Mouse (Mus musculus) heart, adult 9 months (tissue): ENCODE data around the gene Hoxb1.

Experiments
- DNase-seq, 2 experiments: peaks; one replicate each; pipeline ENCODE4 v3.0.0; 2022; ENCODE audit warnings: low spot score in 2 of 2

Hoxb1 gene

DNA sequence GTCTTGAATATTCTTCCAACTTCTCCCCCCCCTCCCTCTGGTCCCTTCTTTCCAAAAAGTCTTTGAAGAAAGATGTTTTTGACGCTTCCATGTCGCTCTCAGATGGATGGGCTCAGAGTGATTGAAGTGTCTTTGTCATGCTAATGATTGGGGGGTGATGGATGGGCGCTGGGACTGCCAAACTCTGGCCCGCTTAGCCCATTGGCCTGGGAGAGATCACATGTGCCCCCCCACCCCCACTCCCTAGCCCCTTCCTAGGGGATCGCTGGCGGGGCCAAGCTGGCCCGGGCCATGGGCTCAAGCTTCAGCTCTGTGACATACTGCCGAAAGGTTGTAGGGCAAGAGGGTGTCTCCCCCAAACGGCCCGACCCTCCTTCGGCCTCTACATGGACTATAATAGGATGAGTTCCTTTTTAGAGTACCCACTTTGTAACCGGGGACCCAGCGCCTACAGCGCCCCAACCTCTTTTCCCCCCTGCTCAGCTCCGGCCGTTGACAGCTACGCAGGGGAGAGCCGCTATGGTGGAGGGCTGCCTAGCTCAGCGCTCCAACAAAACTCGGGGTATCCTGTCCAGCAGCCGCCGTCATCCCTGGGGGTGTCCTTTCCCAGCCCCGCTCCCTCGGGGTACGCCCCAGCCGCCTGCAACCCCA lies at the start of gene Hoxb1:
Gene Hoxb1, plus strand, starts transcription at position 312 of the 651 bp plus-strand sequence.
- DNase-seq, result no peak

DNA sequence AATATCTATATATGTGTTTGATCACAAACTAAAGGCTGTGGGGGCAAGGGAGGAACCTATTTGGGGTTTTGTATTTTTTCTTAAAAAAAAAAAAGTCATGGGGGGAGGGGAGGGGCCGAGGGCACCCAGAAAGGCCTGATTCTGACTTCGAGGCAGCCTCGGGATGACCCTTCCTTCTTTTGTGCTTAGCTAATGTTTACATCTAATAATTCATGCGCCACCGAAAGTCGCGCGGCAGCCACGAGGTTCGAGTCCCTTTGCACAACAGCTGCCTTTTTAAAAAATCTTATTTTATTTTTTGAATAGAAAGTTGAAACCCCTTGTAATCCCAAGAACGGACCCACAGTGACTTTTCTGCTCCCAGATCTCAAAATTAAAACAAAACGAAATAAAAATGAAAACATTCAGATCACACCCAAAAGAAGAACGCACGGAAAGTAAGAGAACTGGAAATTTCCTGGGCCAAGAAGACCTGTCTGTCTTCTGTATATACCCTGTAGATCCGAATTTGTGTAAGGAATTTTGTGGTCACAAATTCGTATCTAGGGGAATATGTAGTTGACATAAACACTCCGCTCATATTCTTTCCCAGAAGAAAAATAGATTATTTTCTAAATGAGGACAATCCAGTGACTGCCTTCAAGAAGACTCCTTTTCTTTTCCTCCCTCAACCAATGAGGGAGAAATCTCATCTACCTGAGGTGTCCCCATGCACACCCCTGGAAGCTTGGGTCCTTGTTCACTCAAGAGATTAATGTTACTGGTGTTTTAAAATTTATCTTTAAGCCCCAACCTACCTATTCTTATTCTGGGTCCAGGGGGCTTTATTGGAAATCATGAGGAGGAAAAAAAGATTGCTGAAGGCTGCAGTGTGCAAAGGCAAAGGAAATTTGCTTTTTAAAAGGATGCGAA lies 48.6 kb upstream of the Hoxb1 start:
- DNase-seq, result no peak

DNA sequence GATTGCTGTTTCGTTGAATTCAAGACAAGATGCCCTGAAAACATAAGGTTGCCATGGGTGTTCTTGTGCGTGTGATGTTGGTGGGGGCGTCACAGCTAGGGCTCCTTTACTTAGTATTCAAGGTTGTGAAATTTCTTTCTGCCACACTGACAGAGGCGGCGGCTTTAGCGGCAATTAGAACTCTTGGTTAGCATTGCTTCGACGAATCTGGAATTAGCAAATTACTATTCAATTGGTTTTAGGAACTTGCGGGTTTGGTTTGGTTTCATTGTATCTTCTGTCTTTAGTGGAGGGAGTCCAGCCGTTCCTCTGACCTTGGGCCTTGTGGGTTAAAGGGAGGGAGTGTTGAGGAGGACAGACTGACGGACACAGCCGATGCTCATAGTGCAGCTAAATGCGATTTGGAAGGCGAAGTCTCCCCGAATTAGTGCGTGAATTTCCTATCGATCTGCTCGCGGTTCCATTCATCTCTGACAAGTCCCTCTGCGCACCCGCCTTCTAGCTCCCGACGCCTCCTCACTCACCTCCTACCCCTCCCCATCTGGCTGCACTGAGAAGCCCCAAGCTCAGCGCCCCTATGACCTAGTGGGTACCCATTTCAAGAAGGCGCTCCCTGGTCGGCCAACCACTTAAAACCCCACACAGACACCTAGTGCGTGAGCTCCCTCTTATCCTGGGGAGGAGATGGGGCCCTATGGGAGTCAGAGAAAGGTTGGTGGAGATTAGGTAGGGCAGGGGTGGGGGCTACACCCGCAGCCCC lies 47.8 kb upstream of the Hoxb1 start, which contains the start of gene Hoxb4:
Gene Hoxb4, plus strand, starts transcription at position 660 of the 760 bp plus-strand sequence.
- no peak for DNase-seq

- DNase-seq, result peak; percentile 56 to 80
Observed at GRCm38 (mm10) chr11:96318368-96319070, 47.0 kb upstream of the Hoxb1 start.

GRCm38 (mm10) chr11:96319071-96319902 lies 46.3 kb upstream of the Hoxb1 start:
- DNase-seq, result no peak

DNA sequence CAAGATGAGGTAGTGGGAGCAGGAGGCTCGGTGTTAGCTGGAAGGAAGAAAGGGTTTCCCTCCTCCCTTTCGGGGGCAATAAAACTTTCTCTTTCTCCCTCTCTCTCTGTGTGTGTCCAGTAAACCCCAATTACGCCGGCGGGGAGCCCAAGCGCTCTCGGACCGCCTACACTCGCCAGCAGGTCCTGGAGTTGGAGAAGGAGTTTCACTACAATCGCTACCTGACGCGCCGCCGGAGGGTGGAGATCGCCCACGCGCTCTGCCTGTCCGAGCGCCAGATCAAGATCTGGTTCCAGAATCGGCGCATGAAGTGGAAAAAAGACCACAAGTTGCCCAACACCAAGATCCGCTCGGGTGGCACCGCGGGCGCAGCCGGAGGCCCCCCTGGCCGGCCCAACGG lies 45.6 kb upstream of the Hoxb1 start:
- DNase-seq, result no peak

DNA sequence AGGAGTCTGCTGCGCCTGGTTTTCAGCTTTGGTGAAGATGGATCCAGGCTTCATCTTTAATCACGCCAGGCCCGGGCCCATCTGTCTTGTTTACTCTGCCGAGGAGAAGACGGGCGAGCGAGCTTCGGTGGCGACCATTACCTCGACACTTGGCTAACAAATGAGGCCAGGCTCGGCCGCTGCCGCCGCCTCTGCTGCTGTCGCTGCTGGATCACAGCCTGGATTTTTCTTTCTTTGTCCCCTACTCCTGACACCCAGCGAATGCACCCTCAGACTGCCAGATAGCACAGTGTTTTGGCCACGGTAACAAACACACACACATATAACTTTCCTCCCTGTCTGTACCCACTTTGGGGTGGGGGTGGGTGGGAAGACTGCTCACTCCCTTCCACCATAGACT lies 44.9 kb upstream of the Hoxb1 start:
- no peak for DNase-seq

GRCm38 (mm10) chr11:96321846-96322245 lies 43.7 kb upstream of the Hoxb1 start:
- no peak for DNase-seq

DNA sequence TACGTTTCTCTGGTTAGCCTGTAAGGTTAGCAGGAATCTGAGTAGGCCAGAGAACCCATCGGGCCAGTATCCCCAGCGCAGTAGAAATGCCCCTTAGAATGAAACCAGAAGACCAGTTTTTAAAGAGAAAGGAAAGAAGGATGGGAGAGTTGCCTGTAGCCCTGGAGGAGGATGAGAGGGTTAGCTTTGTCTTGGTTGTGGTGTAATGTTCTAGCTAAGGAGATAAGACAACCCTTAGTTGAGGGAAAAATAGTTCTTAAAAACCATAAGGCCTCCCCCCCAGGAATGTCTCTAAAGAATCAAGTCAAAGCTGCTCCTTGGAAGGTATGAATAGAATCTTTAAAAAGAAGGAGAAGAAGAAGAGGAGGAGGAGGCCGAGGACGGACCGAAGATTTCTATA lies 42.8 kb upstream of the Hoxb1 start:
- no peak for DNase-seq

- no peak for DNase-seq
Observed at GRCm38 (mm10) chr11:96323154-96323553, 42.4 kb upstream of the Hoxb1 start, which contains the start of gene Hoxb3. Gene Hoxb3, plus strand, starts transcription at chr11:96323326.

DNA sequence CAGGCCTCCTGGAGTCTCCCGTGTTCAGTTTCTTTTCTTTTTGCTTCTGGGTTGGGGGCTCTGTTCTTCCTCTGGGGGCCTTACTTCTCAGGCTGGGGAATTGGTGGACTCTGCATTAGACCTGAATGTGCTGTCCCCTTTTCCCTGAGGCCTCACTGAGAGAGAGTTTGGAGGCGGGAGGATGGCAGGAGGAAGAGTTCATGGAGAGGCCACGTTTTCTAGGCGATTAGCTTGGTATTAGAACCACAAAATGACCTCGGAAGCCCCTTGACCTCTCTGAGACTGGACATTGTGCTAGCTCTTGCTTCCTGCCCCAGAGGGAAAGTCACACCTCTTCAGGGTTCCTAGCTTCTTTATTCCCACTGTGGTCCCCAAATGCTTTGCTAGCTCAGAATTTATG lies 41.4 kb upstream of the Hoxb1 start:
- no peak for DNase-seq

GRCm38 (mm10) chr11:96324965-96325364 lies 40.6 kb upstream of the Hoxb1 start:
- no peak for DNase-seq

DNA sequence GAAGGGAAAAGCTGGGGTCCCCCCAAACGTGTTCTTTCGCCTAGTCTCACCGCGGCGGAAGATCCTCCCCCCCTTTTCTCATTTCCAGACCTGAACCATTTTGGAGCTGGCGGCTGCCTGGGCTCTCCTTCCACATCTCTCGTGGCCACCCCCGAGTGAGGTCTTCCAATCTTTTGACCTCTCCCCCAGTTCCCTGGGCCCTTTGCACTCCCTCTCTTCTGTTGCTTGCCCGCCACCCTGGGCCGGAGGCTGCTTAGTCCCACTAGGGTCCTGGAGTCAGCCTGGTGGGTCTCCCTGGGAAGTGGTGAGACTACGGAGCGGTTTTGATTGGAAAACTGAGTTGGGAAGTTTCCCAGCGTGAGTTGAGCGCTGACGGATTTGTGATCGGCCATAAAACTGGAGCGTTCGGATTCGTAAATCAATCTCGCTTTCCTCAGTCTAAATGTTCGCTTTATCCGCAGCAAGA lies 39.8 kb upstream of the Hoxb1 start:
- no peak for DNase-seq

DNA sequence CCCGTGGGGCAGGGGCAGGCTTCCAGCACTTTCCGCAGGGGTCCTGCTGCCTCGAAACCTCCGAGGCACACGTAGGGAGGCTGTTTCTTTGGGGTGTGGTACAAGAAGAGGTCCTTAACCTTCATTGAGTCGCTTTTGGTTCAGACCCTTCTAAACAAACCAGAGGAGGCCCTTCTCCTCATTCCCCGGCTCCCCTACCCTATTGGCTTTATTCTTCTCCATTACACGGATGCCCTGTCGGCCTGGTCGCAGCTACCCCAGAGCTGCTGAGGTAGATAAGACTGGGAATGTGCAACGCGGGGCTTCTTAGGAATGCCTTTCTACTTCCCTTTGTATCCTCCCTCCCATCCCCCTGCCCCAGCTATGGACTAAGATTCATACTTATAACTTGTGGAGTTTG lies 38.8 kb upstream of the Hoxb1 start:
- DNase-seq, result no peak

DNA sequence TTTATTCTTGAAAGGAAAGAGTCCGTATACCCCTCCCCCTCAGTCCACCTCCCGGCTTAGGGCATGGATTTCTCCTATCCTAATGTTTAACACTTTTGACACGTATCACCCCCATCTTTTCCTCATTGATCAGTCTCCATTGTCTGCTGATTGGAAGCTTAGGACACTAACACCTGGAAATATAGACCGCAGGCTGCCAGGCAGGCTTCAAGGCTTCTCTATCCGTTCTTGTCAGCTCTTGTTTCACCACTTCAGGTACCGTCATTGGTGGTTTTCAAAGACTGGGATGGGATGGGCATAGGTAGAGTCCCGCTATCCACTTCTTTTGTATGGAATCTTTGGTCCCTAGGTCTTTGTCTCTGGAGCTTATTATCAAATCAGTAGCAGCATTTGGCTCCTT lies 38.4 kb upstream of the Hoxb1 start:
- no peak for DNase-seq

GRCm38 (mm10) chr11:96327750-96328149 lies 37.8 kb upstream of the Hoxb1 start:
- DNase-seq, result no peak

- DNase-seq, result no peak
Observed at GRCm38 (mm10) chr11:96328605-96329004, 36.9 kb upstream of the Hoxb1 start.

GRCm38 (mm10) chr11:96332105-96332504 lies 33.4 kb upstream of the Hoxb1 start:
- DNase-seq, result no peak

DNA sequence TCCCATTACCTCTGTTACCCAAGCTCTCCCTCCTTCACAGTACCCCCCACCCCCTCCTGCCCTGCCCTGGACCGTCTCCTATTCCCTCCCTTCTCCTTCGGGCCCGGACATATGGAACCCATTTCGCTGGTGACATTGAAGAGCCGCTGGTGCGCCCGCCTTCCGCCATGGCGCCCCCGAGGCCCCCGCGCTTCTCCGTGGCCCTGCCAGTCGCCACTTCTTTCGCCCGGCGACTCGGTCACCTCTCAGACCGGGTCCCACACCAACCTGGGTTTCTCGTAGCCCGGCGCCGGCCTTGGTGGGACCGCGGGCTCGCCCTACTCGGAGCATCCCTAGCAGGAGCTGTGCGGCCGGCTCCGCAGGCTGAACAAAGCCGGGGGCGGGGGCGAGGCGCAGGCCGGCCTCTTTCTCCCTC lies 32.9 kb upstream of the Hoxb1 start:
- DNase-seq, result no peak

- no peak for DNase-seq
Observed at GRCm38 (mm10) chr11:96333241-96334001, 32.1 kb upstream of the Hoxb1 start.
